ENCODE assay signal across 8 mouse cellular contexts in the genomic region with DNA sequence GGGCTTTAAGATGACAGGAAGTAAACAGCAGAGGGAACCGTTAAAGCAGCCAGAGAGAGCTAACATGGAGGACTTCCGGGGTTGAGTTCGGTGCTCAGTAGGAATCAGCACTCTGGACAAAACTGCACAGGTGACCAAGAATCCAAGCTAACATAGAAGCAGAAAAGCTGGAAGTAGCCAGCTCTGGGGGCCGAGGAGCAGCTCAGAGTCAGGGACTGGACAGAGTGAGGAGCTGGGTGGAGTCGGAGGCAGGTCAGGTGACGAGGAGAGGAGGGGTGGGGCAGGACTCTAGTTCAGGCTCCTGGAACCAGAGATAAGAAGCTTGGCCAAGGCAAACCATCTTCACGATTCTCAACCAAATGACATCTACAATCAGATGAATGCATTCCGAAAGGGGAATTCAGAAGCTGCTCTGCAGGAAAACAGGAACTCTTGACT. TPM values are rescaled to one million over a fixed set of nuclear protein-coding genes. Genes with fewer than 3 reads are reported as not detected.
DNase-seq lines count a peak whose midpoint lies in the region; ATAC-seq and TF ChIP-seq lines count a peak whose summit lies in the region.

No protein-coding gene starts in this region.

- H3K9me3 ChIP-seq in midbrain, embryonic 13.5 days, result no peaks in the 10 kb centered on the region
- H3K9me3 ChIP-seq in midbrain, embryonic 15.5 days, result no peaks in the 10 kb centered on the region
- H3K9me3 ChIP-seq in kidney, postnatal 0 days (replicated peaks; ENCODE audit: low read length), result no peaks in the 10 kb centered on the region

- no peak overlapping the region for H3K4me3 ChIP-seq in midbrain, embryonic 13.5 days (replicated peaks)
- no peak overlapping the region for H3K4me3 ChIP-seq in midbrain, embryonic 15.5 days
- H3K4me3 ChIP-seq in kidney, postnatal 0 days (replicated peaks; ENCODE audit: low read depth, low read length), result no peak overlapping the region

- no peak for TF ChIP-seq CTCF in kidney, postnatal 0 days (IDR thresholded peaks at IDR 0.05; ENCODE audit: low read depth)

- no peaks in the 10 kb centered on the region for H3K36me3 ChIP-seq in midbrain, embryonic 13.5 days
- no peaks in the 10 kb centered on the region for H3K36me3 ChIP-seq in midbrain, embryonic 15.5 days (replicated peaks)
- H3K36me3 ChIP-seq in kidney, postnatal 0 days (ENCODE audit: insufficient read depth, low read length), result no peaks in the 10 kb centered on the region

- DNase-seq in c-Kit-positive CD71-positive TER-119-positive erythroid progenitor cells, embryonic 14.5 days (ENCODE audit: low spot score), result peak; percentile 85
- peak; percentile 46 for DNase-seq in kidney, postnatal 0 days (ENCODE audit: low spot score)
- DNase-seq in thymus, postnatal 36 days, result peak; percentile 36 to 49
- DNase-seq in gastrocnemius, adult 8-10 months (ENCODE audit: low spot score in 2 of 2), result no peak
- DNase-seq in cerebellum, adult 8-10 months, result no peak

- no peaks in the 10 kb centered on the region for H3K27me3 ChIP-seq in midbrain, embryonic 13.5 days
- no peaks in the 10 kb centered on the region for H3K27me3 ChIP-seq in midbrain, embryonic 15.5 days (replicated peaks)
- no peaks in the 10 kb centered on the region for H3K27me3 ChIP-seq in kidney, postnatal 0 days (ENCODE audit: insufficient read depth, low read length)

- H3K4me1 ChIP-seq in midbrain, embryonic 13.5 days (replicated peaks), result no peaks in the 10 kb centered on the region
- H3K4me1 ChIP-seq in midbrain, embryonic 15.5 days, result no peaks in the 10 kb centered on the region
- H3K4me1 ChIP-seq in kidney, postnatal 0 days (replicated peaks; ENCODE audit: insufficient read depth, low read length), result no peaks in the 10 kb centered on the region

- ATAC-seq in midbrain, embryonic 13.5 days, result no peak
- no peak for ATAC-seq in midbrain, embryonic 15.5 days (replicated peaks)
- ATAC-seq in kidney, postnatal 0 days (replicated peaks; ENCODE audit: low FRiP score, low read depth), result peak; percentile 83; the same call in 1 of the 2 replicates
- ATAC-seq in megakaryocyte, adult 5-6 weeks (ENCODE audit: poor library complexity, severe bottlenecking), result peak; percentile 92

- 0 out of 2 replicates have a peak overlapping the region, but pooled peaks have one; percentile 5 for H3K4me2 ChIP-seq in midbrain, embryonic 13.5 days (replicated peaks)
- H3K4me2 ChIP-seq in midbrain, embryonic 15.5 days, result no peak overlapping the region
- peak overlapping the region; percentile 28 for H3K4me2 ChIP-seq in kidney, postnatal 0 days (ENCODE audit: low read length)

- no peak overlapping the region for H3K9ac ChIP-seq in midbrain, embryonic 13.5 days (replicated peaks)
- no peak overlapping the region for H3K9ac ChIP-seq in midbrain, embryonic 15.5 days
- no peak overlapping the region for H3K9ac ChIP-seq in kidney, postnatal 0 days (ENCODE audit: low read depth, low read length)

- no peak overlapping the region for H3K27ac ChIP-seq in midbrain, embryonic 13.5 days
- no peak overlapping the region for H3K27ac ChIP-seq in midbrain, embryonic 15.5 days
- H3K27ac ChIP-seq in kidney, postnatal 0 days, result no peak overlapping the region

- WGBS in midbrain, embryonic 13.5 days, result 37% methylated on average over 8 of the region's 8 CpGs
- 37% methylated on average over 8 of the region's 8 CpGs for WGBS in midbrain, embryonic 15.5 days
- 28% methylated on average over 8 of the region's 8 CpGs for WGBS in kidney, postnatal 0 days

RNA-seq across cellular contexts. Expression of a gene that starts 11.2 kb away (rescaled TPM):
- polyA plus RNA-seq in midbrain, embryonic 13.5 days (2015; fragmentation: Nextera tagmentation; extraction: Ambion mirVana), result 2.1 and 2.9 TPM in 2 replicates
- 12.1 and 13.3 TPM in 2 replicates for polyA plus RNA-seq in midbrain, embryonic 15.5 days (2015; fragmentation: Nextera tagmentation; extraction: Ambion mirVana)
- polyA plus RNA-seq in kidney, postnatal 0 days (2015; fragmentation: Nextera tagmentation; extraction: Ambion mirVana), result 1.1 and 1.2 TPM in 2 replicates
- total RNA-seq in megakaryocyte, adult 5-6 weeks (2015), result not detected in 2 replicates
- total RNA-seq in megakaryocyte, adult 5-6 weeks (2017), result 0.12 TPM in 1 of 2 replicates, not detected in the other
- total RNA-seq in gastrocnemius, adult 8-10 months (2022), result not detected

RNA-seq across cellular contexts. Expression of a gene that starts 27.7 kb away (rescaled TPM):
- 52.2 and 53.3 TPM in 2 replicates for polyA plus RNA-seq in midbrain, embryonic 13.5 days (2015; fragmentation: Nextera tagmentation; extraction: Ambion mirVana)
- 53.0 and 54.1 TPM in 2 replicates for polyA plus RNA-seq in midbrain, embryonic 15.5 days (2015; fragmentation: Nextera tagmentation; extraction: Ambion mirVana)
- 55.7 and 57.7 TPM in 2 replicates for polyA plus RNA-seq in kidney, postnatal 0 days (2015; fragmentation: Nextera tagmentation; extraction: Ambion mirVana)
- 35.2 and 46.1 TPM in 2 replicates for total RNA-seq in megakaryocyte, adult 5-6 weeks (2015)
- 49.2 and 57.1 TPM in 2 replicates for total RNA-seq in megakaryocyte, adult 5-6 weeks (2017)
- 1 to 10 TPM; 5.7 to 7.8 (median 6.8) TPM for total RNA-seq in gastrocnemius, adult 8-10 months (2022)

Comparison
In these comparisons a context has a peak if more than half of its experiments do, and no peak if none do; other contexts are left out.
1. ATAC-seq: peak in kidney, postnatal 0 days (single experiment) and megakaryocyte, adult 5-6 weeks (single experiment); none in midbrain, embryonic 13.5 days (single experiment) and midbrain, embryonic 15.5 days (single experiment).
2. DNase-seq: peak in c-Kit-positive CD71-positive TER-119-positive erythroid progenitor cells, embryonic 14.5 days (single experiment), kidney, postnatal 0 days (single experiment) and thymus, postnatal 36 days (2 of 2); none in gastrocnemius, adult 8-10 months (0 of 2) and cerebellum, adult 8-10 months (single experiment).